Mouse (Mus musculus): Measurements from ENCODE around the gene Sparc.

The Sparc gene

DNA sequence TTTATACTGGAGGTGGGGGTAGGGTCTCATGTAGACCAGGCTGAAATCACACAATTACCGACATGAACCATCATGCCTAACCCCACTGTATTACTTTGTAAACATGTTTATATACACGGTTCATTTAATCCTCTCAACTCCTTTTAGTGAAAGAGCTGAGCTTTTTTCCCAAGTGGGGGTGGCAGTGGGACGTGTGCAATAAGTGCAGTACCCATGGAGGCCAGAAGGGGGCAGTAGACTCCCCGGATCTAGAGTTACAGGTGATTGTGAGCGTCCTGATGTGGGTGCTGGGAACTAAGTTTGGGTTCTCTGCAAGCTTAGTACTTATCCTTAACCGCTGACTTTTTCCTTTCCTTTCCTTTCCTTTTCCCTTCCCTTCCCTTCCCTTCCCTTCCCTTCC is 49.1 kb downstream of the Sparc start:
- in situ Hi-C loops (cut with MboI; ENCODE audit: unreplicated experiment in 2 of 2) = no loop called here

DNA sequence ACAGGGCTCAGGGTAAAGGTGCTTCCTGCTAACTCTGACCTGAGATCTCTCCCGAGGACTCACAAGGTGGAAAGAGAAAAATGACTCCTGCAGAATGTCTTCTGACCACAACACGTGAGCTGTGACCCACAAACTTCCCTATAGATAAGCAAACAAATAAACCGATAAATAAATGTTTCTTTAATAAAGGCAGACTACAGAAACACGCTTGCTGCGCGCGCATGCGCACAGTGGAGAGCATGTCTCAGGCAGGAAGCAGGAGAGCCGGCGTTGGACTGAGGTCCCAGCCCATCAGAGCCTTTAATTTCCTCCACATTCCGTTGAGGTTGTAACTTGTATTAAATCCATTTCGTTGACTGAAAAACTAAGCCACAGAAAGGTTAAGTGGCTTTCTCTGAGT is 49.6 kb downstream of the Sparc start:
- in situ Hi-C loops (cut with MboI; ENCODE audit: unreplicated experiment in 2 of 2) = no loop called here

DNA sequence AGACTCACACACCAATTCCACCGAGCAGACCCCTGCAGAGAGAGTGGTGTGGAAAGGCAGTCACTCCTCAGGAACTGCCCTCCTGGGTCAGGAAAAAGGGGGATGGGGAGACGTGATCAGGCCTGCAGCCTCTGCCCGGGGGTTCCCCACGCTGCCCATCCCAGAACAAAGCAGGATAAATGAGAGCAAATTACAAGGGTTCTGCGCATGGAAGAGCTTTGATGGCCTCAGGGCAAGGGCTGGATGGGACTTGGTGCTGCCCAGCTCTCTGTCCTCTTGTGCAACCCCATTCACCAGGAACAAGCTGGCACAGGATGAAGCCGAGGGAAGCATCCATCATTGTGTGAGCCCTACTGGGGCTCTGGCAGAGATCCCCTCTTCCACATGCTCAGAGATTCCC is 51.0 kb downstream of the Sparc start:
- in situ Hi-C loops (cut with MboI; ENCODE audit: unreplicated experiment in 2 of 2) = no loop called here

DNA sequence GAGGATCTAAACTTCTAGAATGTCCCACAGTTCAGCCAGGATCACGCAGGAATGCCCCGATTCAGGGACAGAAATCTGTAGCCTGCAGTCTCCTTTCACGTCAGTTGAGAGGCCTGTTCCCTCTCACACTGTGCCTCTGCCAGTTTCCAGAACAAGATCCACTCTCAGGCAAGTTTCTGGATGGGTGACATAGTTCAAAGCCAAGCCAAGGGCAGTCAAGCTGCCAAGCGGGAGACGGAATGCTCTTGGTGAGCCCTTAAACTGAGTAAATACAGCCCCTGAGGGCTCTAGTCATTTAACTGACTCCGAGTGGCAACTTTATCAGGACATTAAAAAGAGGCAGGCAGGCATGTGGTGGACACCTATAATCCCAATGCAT is 53.9 kb downstream of the Sparc start:
- in situ Hi-C loops (cut with MboI; ENCODE audit: unreplicated experiment in 2 of 2) = no loop called here

DNA sequence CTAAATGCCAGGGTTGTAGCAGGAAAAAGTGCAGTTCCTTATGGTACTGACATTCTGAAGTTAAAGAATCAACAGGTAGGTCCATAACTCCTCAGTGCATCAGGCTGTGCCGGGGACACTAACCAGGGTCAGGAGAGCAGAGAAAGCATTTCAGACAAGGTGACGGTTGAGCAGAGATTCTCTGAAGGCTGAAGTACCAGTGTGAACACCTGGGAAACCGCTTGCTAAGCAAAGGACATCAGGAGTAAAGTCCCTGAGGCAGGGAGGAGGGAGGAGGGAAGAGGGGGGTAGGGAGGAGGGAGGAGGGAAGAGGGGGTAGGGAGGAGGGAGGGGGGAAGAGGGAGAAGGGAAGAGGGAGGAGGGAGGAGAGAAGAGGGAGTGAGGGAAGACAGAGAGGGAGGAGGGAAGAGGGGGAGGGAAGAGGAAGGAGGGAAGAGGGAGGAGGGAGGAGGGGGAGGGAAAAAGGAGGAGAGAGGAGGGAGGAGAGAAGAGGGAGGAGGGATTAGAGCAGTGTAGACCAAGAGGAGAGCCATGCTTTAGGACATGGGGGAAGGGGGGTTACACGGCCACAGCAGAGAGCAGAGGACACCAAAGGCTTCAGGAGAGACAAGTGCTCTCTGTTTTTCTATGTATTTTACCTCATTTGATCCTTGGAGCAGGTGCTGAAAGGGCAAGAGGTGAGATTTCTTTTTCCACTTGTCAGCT is 54.4 kb downstream of the Sparc start:
- in situ Hi-C loops (cut with MboI; ENCODE audit: unreplicated experiment in 2 of 2) = no loop called here

DNA sequence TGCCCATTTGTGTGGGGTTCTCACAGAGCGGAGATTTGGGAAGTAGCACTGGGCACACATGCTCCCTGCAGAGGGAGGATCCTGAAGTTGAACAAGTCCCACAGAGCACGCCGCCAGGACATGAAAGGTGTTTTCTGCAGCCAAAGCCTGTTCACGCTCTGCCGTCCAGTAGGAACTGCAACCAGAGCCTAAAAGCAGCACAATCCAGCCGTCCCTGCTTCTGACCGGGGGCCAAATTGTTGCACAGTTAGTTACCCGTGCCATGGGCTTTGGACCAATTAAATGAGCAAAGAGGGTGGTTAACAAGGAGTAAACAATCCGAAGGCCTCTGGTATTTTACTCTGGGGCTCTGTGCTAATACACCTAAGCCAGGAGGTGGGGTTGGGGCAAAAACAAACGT is 55.2 kb downstream of the Sparc start:
- in situ Hi-C loops (cut with MboI; ENCODE audit: unreplicated experiment in 2 of 2) = no loop called here

DNA sequence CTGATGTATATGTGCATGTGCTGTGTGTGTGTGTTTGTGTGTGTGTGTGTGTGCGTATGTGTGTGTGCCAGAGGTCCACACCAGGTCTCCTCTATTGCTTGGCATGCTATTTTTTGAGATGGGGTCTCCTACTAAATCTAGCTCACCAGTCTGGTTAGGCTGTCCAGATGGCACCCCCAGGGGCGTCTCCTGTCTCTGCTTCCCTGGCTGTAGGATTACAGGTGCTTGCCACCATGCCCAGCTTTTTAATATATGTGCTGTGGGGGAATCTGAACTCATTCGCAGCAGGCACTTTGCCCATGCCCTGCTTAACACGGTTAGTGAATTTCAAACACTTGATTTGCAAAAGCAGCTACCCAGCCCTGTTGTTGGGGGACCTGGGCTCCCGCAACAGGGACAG is 57.1 kb downstream of the Sparc start:
- in situ Hi-C loops (cut with MboI; ENCODE audit: unreplicated experiment in 2 of 2) = no loop called here

DNA sequence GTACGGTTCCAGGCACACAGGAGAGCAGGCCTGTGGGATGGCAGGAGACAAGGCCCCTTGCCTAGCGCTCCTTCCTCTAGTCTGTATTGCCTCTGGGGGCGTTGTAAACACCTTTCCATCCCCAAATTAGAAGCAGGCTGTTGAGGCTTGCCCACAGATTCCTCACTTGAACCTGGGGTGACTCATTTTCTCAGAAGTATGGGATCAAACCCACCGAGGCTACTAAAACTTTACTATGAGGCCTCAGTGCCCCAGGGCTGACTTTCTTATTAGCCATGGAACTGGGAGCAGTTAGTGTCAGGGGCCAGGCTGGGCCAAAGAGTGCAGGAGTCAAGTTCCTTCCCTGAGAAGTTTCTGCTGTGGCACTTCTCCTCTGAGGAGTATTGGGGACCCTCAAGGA is 57.7 kb downstream of the Sparc start:
- in situ Hi-C loops (cut with MboI; ENCODE audit: unreplicated experiment in 2 of 2) = no loop called here

DNA sequence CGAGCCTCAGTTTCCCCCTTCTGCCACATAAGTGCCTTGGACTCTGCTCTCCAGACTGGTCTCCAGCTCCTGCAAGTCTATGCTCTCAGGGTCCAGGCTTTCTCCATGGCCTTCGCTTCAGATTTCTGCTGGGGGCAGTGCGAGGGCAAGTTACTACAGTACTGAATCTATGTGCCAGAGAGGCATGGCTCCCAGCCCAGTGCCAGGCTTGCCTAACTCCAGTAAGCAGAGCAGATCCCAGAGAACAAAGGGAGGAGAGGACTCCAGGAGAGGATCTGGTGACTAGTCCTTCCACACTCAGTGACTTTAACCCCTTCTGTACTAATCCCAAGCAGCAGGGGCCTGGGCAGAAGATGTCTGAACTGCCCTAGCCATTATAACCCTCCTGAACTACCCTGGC is 58.3 kb downstream of the Sparc start:
- in situ Hi-C loops (cut with MboI; ENCODE audit: unreplicated experiment in 2 of 2) = no loop called here

DNA sequence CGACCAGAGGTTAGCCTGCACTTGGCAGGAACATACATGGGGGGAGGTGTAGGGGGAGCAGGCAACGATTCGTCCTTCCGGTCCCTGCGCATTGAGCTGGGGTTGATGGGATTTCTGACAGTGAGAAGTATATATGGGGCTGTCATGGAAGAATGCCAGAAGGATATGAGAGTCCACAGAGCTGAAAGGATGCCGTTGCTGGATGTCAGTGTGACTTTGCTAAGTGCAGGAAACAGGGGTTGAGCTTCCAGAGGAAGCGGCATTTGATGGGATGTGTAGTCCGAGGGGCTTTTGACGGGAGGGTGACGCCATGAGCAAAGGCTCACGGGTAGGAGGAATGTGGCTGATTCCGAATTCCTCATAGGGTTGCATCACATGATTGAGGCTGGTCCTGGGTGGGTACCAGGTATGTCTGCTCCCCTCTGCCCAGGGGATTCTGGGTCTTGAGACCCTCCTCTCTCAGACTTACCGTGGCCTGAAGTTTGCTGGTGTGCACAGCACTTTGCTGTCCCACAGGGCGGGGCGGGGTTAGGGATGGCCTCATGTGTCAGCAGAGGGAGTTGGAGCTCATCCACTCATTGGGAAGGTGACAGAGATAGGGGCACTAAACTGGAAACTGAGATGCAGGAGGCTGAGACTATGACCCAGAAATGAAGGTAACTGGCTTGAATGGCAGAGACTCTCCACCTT is 64.7 kb downstream of the Sparc start:
- in situ Hi-C loops (cut with MboI; ENCODE audit: unreplicated experiment in 2 of 2) = no loop called here

DNA sequence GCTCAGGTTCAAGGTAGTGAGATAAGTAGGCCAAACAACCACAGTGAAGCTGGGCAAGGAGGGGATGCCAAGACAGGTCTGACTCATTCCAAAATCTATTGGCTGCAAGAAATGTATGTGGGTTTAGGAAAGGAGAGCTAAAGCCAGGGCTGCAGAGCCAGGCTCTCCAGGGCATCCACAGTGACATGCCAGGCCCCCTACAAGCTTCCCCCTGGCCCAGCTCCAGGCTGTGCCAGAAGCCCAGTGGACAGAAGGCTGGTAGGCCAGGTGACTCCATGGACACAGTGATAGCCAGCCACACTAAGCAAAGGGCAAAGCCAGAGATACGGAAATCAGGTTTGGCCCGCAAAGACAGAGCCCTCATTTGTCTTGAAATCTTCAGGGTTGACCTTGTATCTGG is 66.1 kb downstream of the Sparc start:
- in situ Hi-C loops (cut with MboI; ENCODE audit: unreplicated experiment in 2 of 2) = no loop called here
